Mouse (Mus musculus) liver, embryonic 16.5 days (tissue): Measurements from ENCODE around the gene Sfxn2. TPM values are rescaled to one million over a fixed set of nuclear protein-coding genes. Genes with fewer than 3 reads are reported as not detected.

Source experiments
- ATAC-seq: fragments of 200-750 bp; cut with Nextera tagmentation; 2 replicates; pipeline ENCODE4 v1.8.0; 2017; ENCODE audit warnings: low read depth, mild to moderate bottlenecking, moderate number of reproducible peaks, moderate library complexity
- H3K27ac ChIP-seq: fragments of 300-500 bp; sonication (generic); 2 replicates; pipeline ENCODE4 v1.5.1; 2014; ENCODE audit warnings: mild to moderate bottlenecking, low read length
- H3K27me3 ChIP-seq: fragments of 300-500 bp; sonication (generic); 2 replicates; pipeline ENCODE4 v1.6.1; 2014; ENCODE audit warnings: low read depth, low read length, mixed read lengths; ENCODE audit not compliant: control insufficient read depth, insufficient read depth
- H3K36me3 ChIP-seq: fragments of 300-500 bp; sonication (generic); 2 replicates; pipeline ENCODE4 v1.6.1; 2014; ENCODE audit warnings: mild to moderate bottlenecking; ENCODE audit not compliant: control insufficient read depth, insufficient read depth
- H3K4me1 ChIP-seq: fragments of 300-500 bp; sonication (generic); 2 replicates; pipeline ENCODE4 v1.6.1; 2014; ENCODE audit warnings: low read depth, low read length, mixed read lengths; ENCODE audit not compliant: control insufficient read depth
- H3K4me2 ChIP-seq: fragments of 300-500 bp; sonication (generic); 2 replicates; pipeline ENCODE4 v1.6.1; 2014; ENCODE audit warnings: low read depth, low read length, mixed read lengths
- H3K4me3 ChIP-seq: fragments of 300-500 bp; sonication (generic); 2 replicates; pipeline ENCODE4 v1.5.1; 2014; ENCODE audit warnings: low read depth, mild to moderate bottlenecking, low read length
- H3K9ac ChIP-seq: fragments of 300-500 bp; sonication (generic); 2 replicates; pipeline ENCODE4 v1.6.1; 2014; ENCODE audit warnings: low read depth, low read length
- H3K9me3 ChIP-seq: fragments of 300-500 bp; sonication (generic); replicated peaks from 2 replicates; pipeline ENCODE4 v1.6.1; 2016; ENCODE audit warnings: low read length; ENCODE audit not compliant: control insufficient read depth
- WGBS: fragments of 180-500 bp; shearing (Covaris S2); extraction: QIAGEN DNeasy Blood & Tissue Kit; methylation state at CpG from one replicate; pipeline ENCODE4 v1.1.7; 2014; ENCODE audit not compliant: insufficient replicate concordance; 5-methylcytosine and 5-hydroxymethylcytosine counted together
- polyA plus RNA-seq: library from polyadenylated mRNA; unstranded; fragments of >200 nt; fragmentation: Nextera tagmentation; extraction: Ambion mirVana; gene quantifications from 2 replicates; pipeline ENCODE4 v1.2.1, GENCODE M21; 2015

Sfxn2 gene
- polyA plus RNA-seq, 1 experiment from 2014 or later = 37.6 TPM

DNA sequence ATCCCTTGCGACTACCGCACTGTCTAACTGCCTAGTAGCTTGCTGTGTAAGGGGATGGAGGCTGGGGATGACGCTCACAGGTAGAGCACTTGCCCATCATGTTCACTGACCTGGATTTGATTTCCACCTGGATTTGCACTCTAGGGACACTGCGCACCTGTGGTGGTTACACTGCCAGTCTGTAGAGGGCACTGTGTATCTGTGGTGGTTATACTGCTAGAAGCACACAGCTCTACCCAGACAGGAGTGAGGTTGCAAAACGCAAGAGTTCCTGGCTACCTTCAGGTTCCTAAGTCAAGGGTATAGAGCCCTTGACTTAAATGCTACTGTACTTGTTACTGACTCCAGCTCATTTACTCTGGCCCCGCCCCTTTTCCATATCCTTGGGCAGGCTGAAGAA lies 35.0 kb upstream of the Sfxn2 start:
- H3K4me2 ChIP-seq = no peak overlapping the region
- no peak overlapping the region for H3K4me3 ChIP-seq
- ATAC-seq = 0 out of 2 replicates have a peak, but pooled peaks have one; percentile 35
- H3K4me1 ChIP-seq = no peaks in the 10 kb centered on the region; the same call in 1 of the 2 replicates
- 78% methylated on average over 6 of the region's 6 CpGs for WGBS
- H3K36me3 ChIP-seq = no peaks in the 10 kb centered on the region
- H3K9me3 ChIP-seq = no peaks in the 10 kb centered on the region
- H3K27me3 ChIP-seq = no peaks in the 10 kb centered on the region
- H3K9ac ChIP-seq = no peak overlapping the region
- no peak overlapping the region for H3K27ac ChIP-seq

DNA sequence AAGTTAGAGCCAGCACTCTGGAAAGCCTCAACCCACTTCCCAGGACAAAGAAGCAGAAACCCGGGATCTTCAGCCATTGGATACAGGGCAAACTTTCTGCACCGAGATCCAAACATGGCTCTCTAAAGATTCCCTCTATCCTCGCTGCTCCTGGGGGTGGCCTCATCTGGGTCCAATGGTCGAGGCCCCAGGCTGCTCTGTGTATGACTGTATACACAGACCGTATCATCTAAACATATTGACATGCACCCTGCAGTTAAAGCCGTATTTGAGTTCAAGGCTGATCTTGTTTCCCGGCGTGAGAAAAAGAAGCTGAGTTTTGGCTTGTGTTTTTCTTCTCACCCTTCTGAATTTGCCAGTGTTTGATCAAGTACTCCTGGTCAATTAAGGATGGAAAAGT lies 30.4 kb upstream of the Sfxn2 start:
- peak; percentile 78 for ATAC-seq

DNA sequence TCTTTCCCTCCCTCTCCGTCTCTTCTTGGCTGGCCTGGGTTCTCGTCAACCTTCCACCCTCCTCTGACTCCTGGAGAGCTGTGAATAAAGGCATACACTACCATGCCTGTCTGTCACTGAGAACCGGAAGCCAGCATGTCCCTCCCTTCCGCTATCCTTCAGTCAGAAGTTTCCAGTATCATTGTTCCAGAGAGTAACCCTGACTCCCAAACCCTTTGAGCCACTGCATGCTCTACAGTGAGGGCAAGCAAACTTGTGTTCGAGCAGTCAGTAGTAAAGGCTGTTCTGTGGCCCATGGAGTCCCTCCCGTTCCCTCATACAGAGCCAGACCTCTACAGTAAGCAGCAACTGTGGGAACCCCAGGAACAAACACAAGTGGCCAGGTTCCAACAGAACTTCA lies 25.6 kb upstream of the Sfxn2 start:
- H3K27me3 ChIP-seq = no peaks in the 10 kb centered on the region
- no peak for ATAC-seq
- H3K4me3 ChIP-seq = no peak overlapping the region
- H3K9me3 ChIP-seq = no peaks in the 10 kb centered on the region
- no peak overlapping the region for H3K27ac ChIP-seq
- H3K36me3 ChIP-seq = no peaks in the 10 kb centered on the region
- WGBS = 64% methylated on average over 6 of the region's 6 CpGs
- no peaks in the 10 kb centered on the region; the same call in 1 of the 2 replicates for H3K4me1 ChIP-seq
- no peak overlapping the region for H3K4me2 ChIP-seq
- H3K9ac ChIP-seq = no peak overlapping the region

More for the DNA sequence above, 30.4 kb upstream of the Sfxn2 start:
- Histone ChIP-seq H3K4me2 (no peak overlapping the region), H3K27ac (no peak overlapping the region), H3K4me1 (no peaks in the 10 kb centered on the region), H3K9me3 (no peaks in the 10 kb centered on the region), H3K36me3 (no peaks in the 10 kb centered on the region), H3K9ac (no peak overlapping the region), H3K27me3 (no peaks in the 10 kb centered on the region), H3K4me3 (no peak overlapping the region)
- WGBS = 61% methylated on average over 8 of the region's 8 CpGs

DNA sequence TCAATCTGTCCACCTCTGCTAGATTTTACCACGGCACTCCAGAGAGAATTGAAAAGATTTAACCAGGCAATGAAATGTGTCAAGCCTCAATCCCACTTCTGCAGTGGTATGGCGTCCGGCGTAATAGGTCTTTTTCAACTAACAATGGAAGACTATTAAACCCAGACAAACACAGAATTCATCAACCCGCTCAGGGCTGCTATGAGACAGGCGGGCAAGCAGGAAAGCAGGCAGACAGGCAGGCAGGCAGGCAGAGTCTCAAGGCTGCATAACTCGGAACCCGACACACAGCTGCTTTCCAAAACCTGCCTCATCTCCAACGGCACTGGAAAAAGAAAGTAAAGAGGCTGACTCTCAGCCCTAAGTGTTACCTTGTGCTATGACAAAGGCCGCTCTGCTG lies 25.1 kb upstream of the Sfxn2 start:
- Histone ChIP-seq H3K27me3 (no peaks in the 10 kb centered on the region), H3K36me3 (no peaks in the 10 kb centered on the region), H3K4me3 (no peak overlapping the region), H3K9me3 (no peaks in the 10 kb centered on the region), H3K27ac (no peak overlapping the region), H3K4me1 (peaks cover 2% of the 10 kb centered on the region; the same call in 1 of the 2 replicates), H3K9ac (no peak overlapping the region), H3K4me2 (no peak overlapping the region)
- no peak for ATAC-seq
- WGBS = 73% methylated on average over 10 of the region's 10 CpGs

DNA sequence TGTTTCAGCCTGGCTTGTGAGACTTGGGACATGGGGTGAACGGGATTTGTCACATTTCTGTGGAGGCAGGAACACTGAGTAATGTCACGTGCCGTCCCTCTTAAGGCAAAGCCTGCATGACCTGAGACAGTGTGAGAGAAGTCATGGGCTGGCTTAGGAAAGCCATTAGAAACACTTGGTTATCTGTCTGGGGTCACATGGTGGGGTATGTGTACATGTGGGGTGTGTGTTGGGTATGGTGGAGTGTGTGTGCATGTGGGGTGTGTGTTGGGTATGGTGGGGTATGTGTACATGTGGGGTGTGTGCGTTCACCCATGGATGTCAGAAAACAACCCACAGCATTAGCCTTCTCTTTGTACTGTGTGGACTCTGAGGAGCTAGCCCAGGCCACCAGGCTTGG lies 22.8 kb upstream of the Sfxn2 start:
- 65% methylated on average over 4 of the region's 4 CpGs for WGBS
- Histone ChIP-seq H3K27me3 (no peaks in the 10 kb centered on the region), H3K9me3 (no peaks in the 10 kb centered on the region), H3K4me2 (no peak overlapping the region), H3K9ac (no peak overlapping the region), H3K4me3 (no peak overlapping the region), H3K27ac (no peak overlapping the region), H3K4me1 (peaks cover 15% of the 10 kb centered on the region), H3K36me3 (no peaks in the 10 kb centered on the region)
- ATAC-seq = no peak

DNA sequence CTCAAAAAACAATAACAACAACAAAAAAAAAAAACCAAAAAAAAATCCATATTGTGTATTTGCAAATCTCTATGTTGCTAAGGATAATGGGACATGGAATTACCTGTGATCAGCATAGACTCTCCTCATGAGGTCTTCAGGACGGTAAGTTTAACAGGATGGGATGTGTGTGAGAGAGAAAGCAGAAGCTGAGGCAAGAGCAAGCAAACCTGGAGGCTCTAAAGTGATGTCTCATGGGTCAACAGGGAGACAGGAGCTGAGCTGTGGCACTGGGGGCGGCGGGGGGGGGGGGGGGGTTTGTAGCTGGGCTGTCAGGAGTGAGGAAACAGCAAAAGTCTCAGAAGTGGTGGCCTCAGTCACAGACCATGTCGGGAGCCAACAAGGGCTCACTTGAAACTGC lies 20.7 kb upstream of the Sfxn2 start:
- Histone ChIP-seq H3K9me3 (no peaks in the 10 kb centered on the region), H3K36me3 (no peaks in the 10 kb centered on the region), H3K4me1 (peaks cover 15% of the 10 kb centered on the region), H3K27ac (no peak overlapping the region), H3K4me3 (no peak overlapping the region), H3K4me2 (no peak overlapping the region), H3K9ac (no peak overlapping the region), H3K27me3 (no peaks in the 10 kb centered on the region)
- 53% methylated on average over 3 of the region's 4 CpGs for WGBS
- ATAC-seq = no peak

DNA sequence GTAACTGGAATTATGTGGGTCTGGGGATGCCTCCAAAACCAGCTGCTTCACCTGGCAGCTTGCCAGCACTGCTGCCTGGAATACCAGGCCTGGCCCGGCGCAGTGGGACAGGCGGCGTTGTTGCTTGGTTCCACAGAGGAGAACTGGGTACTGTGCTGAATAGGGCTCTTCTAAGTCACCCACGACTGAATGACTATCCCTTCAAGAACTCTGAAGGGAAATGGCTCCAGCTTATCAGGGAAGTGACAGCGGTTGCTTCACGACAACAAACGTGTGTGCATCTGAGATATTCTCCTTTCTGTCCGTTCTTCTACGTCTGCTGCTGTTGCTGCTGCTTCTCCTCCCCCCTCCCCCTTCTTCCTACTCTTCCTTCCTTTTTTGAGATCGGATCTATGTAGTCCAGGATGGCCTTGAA lies 19.6 kb upstream of the Sfxn2 start:
- peak overlapping the region; percentile 28 for H3K4me2 ChIP-seq
- H3K36me3 ChIP-seq = no peaks in the 10 kb centered on the region
- peak overlapping the region; percentile 50 for H3K9ac ChIP-seq
- peak overlapping the region; percentile 85 for H3K27ac ChIP-seq
- H3K27me3 ChIP-seq = no peaks in the 10 kb centered on the region
- peaks cover 15% of the 10 kb centered on the region for H3K4me1 ChIP-seq
- no peaks in the 10 kb centered on the region for H3K9me3 ChIP-seq
- peak; percentile 88 for ATAC-seq
- H3K4me3 ChIP-seq = peak overlapping the region; percentile 2; the same call in 1 of the 2 replicates
- WGBS = 25% methylated on average over 11 of the region's 11 CpGs

DNA sequence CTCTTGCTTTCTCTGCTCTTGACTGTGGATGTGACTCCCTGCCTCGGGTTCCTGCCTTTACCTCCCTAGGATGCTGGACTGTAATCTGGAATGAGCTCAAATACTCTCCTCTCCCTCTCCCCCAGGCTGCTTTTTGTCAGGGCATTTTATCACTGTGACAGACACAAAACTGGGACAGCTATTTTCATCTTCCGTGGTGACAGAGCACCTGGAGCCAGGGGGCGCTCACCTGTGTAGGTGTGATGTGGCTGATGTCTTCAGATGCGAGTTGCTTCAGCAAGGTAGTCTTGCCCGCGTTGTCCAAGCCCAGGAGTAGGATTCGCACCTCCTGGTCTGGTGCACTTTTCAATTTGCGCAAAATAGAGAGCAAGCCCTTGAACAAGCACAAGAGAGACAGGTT lies 15.2 kb upstream of the Sfxn2 start:
- H3K9me3 ChIP-seq = no peaks in the 10 kb centered on the region
- H3K4me2 ChIP-seq = no peak overlapping the region
- H3K9ac ChIP-seq = no peak overlapping the region
- H3K36me3 ChIP-seq = no peaks in the 10 kb centered on the region
- H3K27me3 ChIP-seq = no peaks in the 10 kb centered on the region
- H3K27ac ChIP-seq = no peak overlapping the region
- peaks cover 14% of the 10 kb centered on the region for H3K4me1 ChIP-seq
- ATAC-seq = no peak
- no peak overlapping the region for H3K4me3 ChIP-seq
- 68% methylated on average over 8 of the region's 8 CpGs for WGBS

DNA sequence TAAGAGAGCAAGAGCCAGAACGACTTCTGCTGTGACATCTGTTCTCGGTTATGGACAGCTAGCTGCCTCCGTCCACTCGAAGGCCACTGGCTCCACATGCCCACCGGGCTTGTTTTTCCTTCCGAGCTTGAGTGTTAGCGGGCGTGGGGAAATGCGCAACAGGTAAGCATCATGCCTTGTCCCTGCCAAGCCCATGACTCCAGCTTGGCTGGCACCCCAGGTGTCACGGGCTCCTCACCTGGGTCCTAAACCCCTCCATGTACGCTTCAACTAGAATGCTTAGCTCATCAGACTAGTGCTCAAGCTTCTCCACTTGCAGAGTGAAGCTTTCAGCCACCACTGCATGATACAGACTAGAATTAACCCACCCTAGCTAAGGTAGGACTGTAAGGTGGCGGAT lies 14.5 kb upstream of the Sfxn2 start:
- peaks cover 9% of the 10 kb centered on the region for H3K4me1 ChIP-seq
- no peak overlapping the region for H3K27ac ChIP-seq
- no peak overlapping the region for H3K4me3 ChIP-seq
- ATAC-seq = no peak
- WGBS = 82% methylated on average over 12 of the region's 12 CpGs
- H3K4me2 ChIP-seq = no peak overlapping the region
- no peaks in the 10 kb centered on the region for H3K36me3 ChIP-seq
- H3K9ac ChIP-seq = no peak overlapping the region
- no peaks in the 10 kb centered on the region for H3K9me3 ChIP-seq
- no peaks in the 10 kb centered on the region for H3K27me3 ChIP-seq
